Mouse (Mus musculus): ENCODE data around the gene Papola. TPM values are rescaled to one million over a fixed set of nuclear protein-coding genes. Genes with fewer than 3 reads are reported as not detected.

Gene Papola
- polyA plus RNA-seq, 1 experiment from 2014 or later, result 120 TPM

GRCm38 (mm10) chr12:105806205-105806604 is 21.7 kb downstream of the Papola start:
- Histone ChIP-seq H3K4me2 (no peak overlapping the region), H3K27me3 (no peaks in the 10 kb centered on the region), H3K4me1 (replicated peaks) (peaks cover 5% of the 10 kb centered on the region; the same call in 1 of the 2 replicates), H3K9me3 (replicated peaks) (no peaks in the 10 kb centered on the region), H3K36me3 (peaks cover 89% of the 10 kb centered on the region), H3K27ac (no peak overlapping the region), H3K9ac (no peak overlapping the region), H3K4me3 (replicated peaks) (no peak overlapping the region)
- 82% methylated on average over 3 of the region's 3 CpGs for WGBS (ENCODE audit: insufficient replicate concordance)
- DNase-seq, result no peak
- ATAC-seq (ENCODE audit: low read depth), result no peak

- Histone ChIP-seq H3K27me3 (no peaks in the 10 kb centered on the region), H3K27ac (no peak overlapping the region), H3K36me3 (peaks cover 93% of the 10 kb centered on the region), H3K4me3 (replicated peaks) (no peak overlapping the region), H3K9me3 (replicated peaks) (no peaks in the 10 kb centered on the region), H3K4me1 (replicated peaks) (peaks cover 5% of the 10 kb centered on the region; the same call in 1 of the 2 replicates), H3K4me2 (no peak overlapping the region), H3K9ac (no peak overlapping the region)
- WGBS (ENCODE audit: insufficient replicate concordance), result 72% methylated on average over 7 of the region's 7 CpGs
- ATAC-seq (ENCODE audit: low read depth) (no peak), DNase-seq (no peak)
Measured at GRCm38 (mm10) chr12:105807416-105807815, 22.9 kb downstream of the Papola start.

GRCm38 (mm10) chr12:105808945-105809344 is 24.5 kb downstream of the Papola start:
- 84% methylated on average over 3 of the region's 3 CpGs for WGBS (ENCODE audit: insufficient replicate concordance)
- Histone ChIP-seq H3K27ac (no peak overlapping the region), H3K36me3 (peaks cover 87% of the 10 kb centered on the region), H3K4me1 (replicated peaks) (peaks cover 5% of the 10 kb centered on the region; the same call in 1 of the 2 replicates), H3K27me3 (no peaks in the 10 kb centered on the region), H3K9me3 (replicated peaks) (no peaks in the 10 kb centered on the region), H3K4me2 (no peak overlapping the region), H3K9ac (no peak overlapping the region), H3K4me3 (replicated peaks) (no peak overlapping the region)
- no peak for DNase-seq
- no peak for ATAC-seq (ENCODE audit: low read depth)

- Histone ChIP-seq H3K9me3 (replicated peaks) (no peaks in the 10 kb centered on the region), H3K27ac (no peak overlapping the region), H3K27me3 (no peaks in the 10 kb centered on the region), H3K4me2 (no peak overlapping the region), H3K4me3 (replicated peaks) (no peak overlapping the region), H3K9ac (no peak overlapping the region), H3K36me3 (peaks cover 85% of the 10 kb centered on the region), H3K4me1 (replicated peaks) (peaks cover 5% of the 10 kb centered on the region; the same call in 1 of the 2 replicates)
- peak; percentile 3 for DNase-seq
- 59% methylated on average over 6 of the region's 6 CpGs for WGBS (ENCODE audit: insufficient replicate concordance)
- peak; percentile 65; the same call in 1 of the 2 replicates for ATAC-seq (ENCODE audit: low read depth)
Measured at GRCm38 (mm10) chr12:105810608-105811007, 26.1 kb downstream of the Papola start.

- H3K4me3 ChIP-seq (replicated peaks), result no peak overlapping the region
- DNase-seq (no peak), ATAC-seq (ENCODE audit: low read depth) (no peak)
- no peaks in the 10 kb centered on the region for H3K27me3 ChIP-seq
- H3K27ac ChIP-seq, result no peak overlapping the region
- peaks cover 72% of the 10 kb centered on the region for H3K36me3 ChIP-seq
- H3K9me3 ChIP-seq (replicated peaks), result no peaks in the 10 kb centered on the region
- peaks cover 5% of the 10 kb centered on the region; the same call in 1 of the 2 replicates for H3K4me1 ChIP-seq (replicated peaks)
- WGBS (ENCODE audit: insufficient replicate concordance), result 81% methylated on average over 6 of the region's 6 CpGs
- no peak overlapping the region for H3K4me2 ChIP-seq
- H3K9ac ChIP-seq, result no peak overlapping the region
Measured at GRCm38 (mm10) chr12:105813957-105814356, 29.5 kb downstream of the Papola start.

- Histone ChIP-seq H3K9ac (no peak overlapping the region), H3K4me2 (no peak overlapping the region), H3K4me1 (replicated peaks) (peaks cover 22% of the 10 kb centered on the region), H3K4me3 (replicated peaks) (no peak overlapping the region), H3K36me3 (peaks cover 91% of the 10 kb centered on the region), H3K27ac (no peak overlapping the region; the same call in 1 of the 2 replicates), H3K27me3 (no peaks in the 10 kb centered on the region), H3K9me3 (replicated peaks) (no peaks in the 10 kb centered on the region)
- ATAC-seq (ENCODE audit: low read depth) (no peak), DNase-seq (no peak)
- WGBS (ENCODE audit: insufficient replicate concordance), result 66% methylated on average over 4 of the region's 4 CpGs
Measured at GRCm38 (mm10) chr12:105823472-105823871, 39.0 kb downstream of the Papola start.

GRCm38 (mm10) chr12:105824743-105825142 is 40.2 kb downstream of the Papola start:
- H3K4me1 ChIP-seq (replicated peaks), result peaks cover 22% of the 10 kb centered on the region
- 0 out of 2 replicates have a peak overlapping the region, but pooled peaks have one; percentile 36 for H3K9ac ChIP-seq
- 17% methylated on average over 8 of the region's 8 CpGs for WGBS (ENCODE audit: insufficient replicate concordance)
- no peaks in the 10 kb centered on the region for H3K27me3 ChIP-seq
- ATAC-seq (ENCODE audit: low read depth), result peak; percentile 94
- DNase-seq, result peak; percentile 59
- H3K9me3 ChIP-seq (replicated peaks), result no peaks in the 10 kb centered on the region
- peak overlapping the region; percentile 68 for H3K27ac ChIP-seq
- H3K36me3 ChIP-seq, result peaks cover 92% of the 10 kb centered on the region
- H3K4me3 ChIP-seq (replicated peaks), result no peak overlapping the region
- H3K4me2 ChIP-seq, result peak overlapping the region; percentile 39

GRCm38 (mm10) chr12:105825266-105825665 is 40.8 kb downstream of the Papola start:
- H3K4me2 ChIP-seq, result peak overlapping the region; percentile 39
- no peak overlapping the region for H3K4me3 ChIP-seq (replicated peaks)
- H3K9me3 ChIP-seq (replicated peaks), result no peaks in the 10 kb centered on the region
- peaks cover 91% of the 10 kb centered on the region for H3K36me3 ChIP-seq
- peak overlapping the region; percentile 68 for H3K27ac ChIP-seq
- H3K27me3 ChIP-seq, result no peaks in the 10 kb centered on the region
- DNase-seq, result no peak
- peaks cover 22% of the 10 kb centered on the region for H3K4me1 ChIP-seq (replicated peaks)
- 0 out of 2 replicates have a peak overlapping the region, but pooled peaks have one; percentile 36 for H3K9ac ChIP-seq
- 69% methylated on average over 4 of the region's 4 CpGs for whole genome bisulfite sequencing (ENCODE audit: insufficient replicate concordance)
- no peak for ATAC-seq (ENCODE audit: low read depth)

- H3K4me2 ChIP-seq, result no peak overlapping the region
- peaks cover 86% of the 10 kb centered on the region for H3K36me3 ChIP-seq
- no peak for ATAC-seq (ENCODE audit: low read depth)
- DNase-seq, result no peak
- no peak overlapping the region for H3K4me3 ChIP-seq (replicated peaks)
- H3K9ac ChIP-seq, result no peak overlapping the region
- WGBS (ENCODE audit: insufficient replicate concordance), result 81% methylated on average over 6 of the region's 6 CpGs
- no peaks in the 10 kb centered on the region for H3K9me3 ChIP-seq (replicated peaks)
- H3K27me3 ChIP-seq, result no peaks in the 10 kb centered on the region
- H3K27ac ChIP-seq, result no peak overlapping the region
- peaks cover 3% of the 10 kb centered on the region; the same call in 1 of the 2 replicates for H3K4me1 ChIP-seq (replicated peaks)
Measured at GRCm38 (mm10) chr12:105832541-105832940, 48.0 kb downstream of the Papola start.

- DNase-seq (no peak), ATAC-seq (ENCODE audit: low read depth) (peak; percentile 43; the same call in 1 of the 2 replicates)
- Histone ChIP-seq H3K4me1 (replicated peaks) (peaks cover 5% of the 10 kb centered on the region; the same call in 1 of the 2 replicates), H3K9ac (no peak overlapping the region), H3K4me3 (replicated peaks) (no peak overlapping the region), H3K36me3 (peaks cover 83% of the 10 kb centered on the region), H3K4me2 (no peak overlapping the region), H3K9me3 (replicated peaks) (no peaks in the 10 kb centered on the region), H3K27ac (no peak overlapping the region), H3K27me3 (no peaks in the 10 kb centered on the region)
- 80% methylated on average over 6 of the region's 6 CpGs for WGBS (ENCODE audit: insufficient replicate concordance)
Measured at GRCm38 (mm10) chr12:105834926-105835325, 50.4 kb downstream of the Papola start.

GRCm38 (mm10) chr12:105835571-105835970 is 51.1 kb downstream of the Papola start:
- DNase-seq (no peak), ATAC-seq (ENCODE audit: low read depth) (no peak)
- Histone ChIP-seq H3K4me2 (no peak overlapping the region), H3K9ac (no peak overlapping the region), H3K4me1 (replicated peaks) (peaks cover 5% of the 10 kb centered on the region; the same call in 1 of the 2 replicates), H3K36me3 (peaks cover 85% of the 10 kb centered on the region), H3K9me3 (replicated peaks) (no peaks in the 10 kb centered on the region), H3K4me3 (replicated peaks) (no peak overlapping the region), H3K27me3 (no peaks in the 10 kb centered on the region), H3K27ac (no peak overlapping the region)
- 86% methylated on average over 6 of the region's 6 CpGs for WGBS (ENCODE audit: insufficient replicate concordance)

- Histone ChIP-seq H3K4me1 (replicated peaks) (peaks cover 5% of the 10 kb centered on the region; the same call in 1 of the 2 replicates), H3K4me3 (replicated peaks) (no peak overlapping the region), H3K27me3 (no peaks in the 10 kb centered on the region), H3K36me3 (peaks cover 86% of the 10 kb centered on the region), H3K9ac (no peak overlapping the region), H3K9me3 (replicated peaks) (no peaks in the 10 kb centered on the region), H3K27ac (no peak overlapping the region), H3K4me2 (no peak overlapping the region)
- DNase-seq, result no peak
- WGBS (ENCODE audit: insufficient replicate concordance), result 85% methylated on average over 2 of the region's 2 CpGs
- ATAC-seq (ENCODE audit: low read depth), result no peak
Measured at GRCm38 (mm10) chr12:105836196-105836595, 51.7 kb downstream of the Papola start.

All from liver, embryonic 13.5 days (tissue).